Mouse (Mus musculus) limb, embryonic 12.5 days (tissue): ENCODE measurements around the gene Macrod2. TPM values are rescaled to one million over a fixed set of nuclear protein-coding genes. Genes with fewer than 3 reads are reported as not detected.
A peak's percentile ranks its signal among the peaks of the same experiment; 100 is the strongest.

Experiments used
- ATAC-seq: fragments of 200-750 bp; cut with Nextera tagmentation; 2 replicates; pipeline ENCODE4 v1.8.0; 2017; ENCODE audit warnings: low read depth, moderate TSS enrichment; ENCODE audit not compliant: insufficient number of reproducible peaks, insufficient read depth, low FRiP score, low TSS enrichment
- H3K27ac ChIP-seq: fragments of 300-500 bp; sonication (generic); 2 replicates; pipeline ENCODE4 v1.5.1; 2016; ENCODE audit warnings: mild to moderate bottlenecking, moderate library complexity
- H3K27me3 ChIP-seq: fragments of 300-500 bp; sonication (generic); 2 replicates; pipeline ENCODE4 v1.6.1; 2016; ENCODE audit warnings: mild to moderate bottlenecking, moderate library complexity
- H3K36me3 ChIP-seq: fragments of 300-500 bp; sonication (generic); 2 replicates; pipeline ENCODE4 v1.6.1; 2016; ENCODE audit warnings: mild to moderate bottlenecking, moderate library complexity
- H3K4me1 ChIP-seq: fragments of 300-500 bp; sonication (generic); replicated peaks from 2 replicates; pipeline ENCODE4 v1.6.1; 2016
- H3K4me2 ChIP-seq: fragments of 300-500 bp; sonication (generic); 2 replicates; pipeline ENCODE4 v1.6.1; 2016; ENCODE audit warnings: mild to moderate bottlenecking, moderate library complexity
- H3K4me3 ChIP-seq: fragments of 300-500 bp; sonication (generic); replicated peaks from 2 replicates; pipeline ENCODE4 v1.5.1; 2016; ENCODE audit warnings: mild to moderate bottlenecking
- H3K9ac ChIP-seq: fragments of 300-500 bp; sonication (generic); replicated peaks from 2 replicates; pipeline ENCODE4 v1.6.1; 2016; ENCODE audit warnings: mild to moderate bottlenecking, moderate library complexity
- H3K9me3 ChIP-seq: fragments of 300-500 bp; sonication (generic); 2 replicates; pipeline ENCODE4 v1.6.1; 2016; ENCODE audit warnings: mild to moderate bottlenecking, moderate library complexity
- WGBS: fragments of 180-500 bp; shearing (Covaris S2); methylation state at CpG from one replicate; pipeline ENCODE4 v1.1.7; 2016; 5-methylcytosine and 5-hydroxymethylcytosine counted together
- polyA plus RNA-seq: library from polyadenylated mRNA; unstranded; fragments of >200 nt; fragmentation: Nextera tagmentation; extraction: Ambion mirVana; gene quantifications from 2 replicates; pipeline ENCODE4 v1.2.1, GENCODE M21; 2016

Macrod2 gene
- polyA plus RNA-seq, 1 experiment from 2014 or later: 37.2 TPM

DNA sequence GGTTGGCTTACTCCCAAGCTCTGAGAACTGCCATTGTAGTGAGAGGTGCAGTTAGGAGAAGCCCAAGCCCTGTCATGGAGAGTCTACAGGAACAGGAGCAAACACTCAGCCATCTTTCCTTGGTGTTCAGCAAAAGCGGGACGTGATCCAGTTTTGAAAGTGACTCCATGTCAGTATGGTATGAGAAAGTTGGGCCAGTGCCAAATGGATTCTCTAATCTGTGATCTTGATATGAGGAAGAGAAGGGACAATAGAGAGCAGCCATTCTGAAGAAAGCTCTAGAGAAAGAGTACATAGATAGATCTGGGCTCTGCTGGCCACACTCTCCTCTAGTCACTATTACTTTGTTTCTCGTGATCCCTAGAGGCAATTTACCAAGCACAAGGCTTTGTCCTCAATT lies 2006.2 kb downstream of the Macrod2 start:
- Histone ChIP-seq H3K4me3 (no peak overlapping the region), H3K27ac (no peak overlapping the region), H3K4me2 (no peak overlapping the region), H3K4me1 (no peaks in the 10 kb centered on the region), H3K9ac (no peak overlapping the region), H3K36me3 (no peaks in the 10 kb centered on the region), H3K27me3 (no peaks in the 10 kb centered on the region), H3K9me3 (no peaks in the 10 kb centered on the region)
- ATAC-seq: no peak
- 91% methylated on average over 3 of the region's 3 CpGs for WGBS

DNA sequence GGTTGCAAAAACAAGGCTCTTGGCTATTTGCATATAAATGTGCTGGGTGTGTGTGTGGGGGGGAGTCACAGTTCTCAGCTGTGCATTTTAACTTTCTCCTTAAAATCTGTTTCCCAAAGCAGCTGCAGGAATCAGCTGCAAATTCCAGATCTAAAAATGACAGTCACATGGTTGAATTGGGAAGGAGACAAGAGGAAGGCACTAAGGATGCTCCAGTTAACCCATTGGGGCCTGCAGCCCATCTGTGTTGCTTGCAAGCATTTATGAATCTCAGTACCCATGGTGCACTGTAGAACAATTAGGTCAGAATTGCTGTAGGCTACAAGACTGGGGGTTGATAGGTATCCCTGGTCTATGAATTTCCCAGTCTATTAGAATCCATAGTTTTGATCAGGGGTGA lies 2008.3 kb downstream of the Macrod2 start:
- Histone ChIP-seq H3K9me3 (no peaks in the 10 kb centered on the region), H3K27me3 (no peaks in the 10 kb centered on the region), H3K4me2 (no peak overlapping the region), H3K4me3 (no peak overlapping the region), H3K36me3 (no peaks in the 10 kb centered on the region), H3K27ac (no peak overlapping the region), H3K9ac (no peak overlapping the region), H3K4me1 (no peaks in the 10 kb centered on the region)
- no peak for ATAC-seq

DNA sequence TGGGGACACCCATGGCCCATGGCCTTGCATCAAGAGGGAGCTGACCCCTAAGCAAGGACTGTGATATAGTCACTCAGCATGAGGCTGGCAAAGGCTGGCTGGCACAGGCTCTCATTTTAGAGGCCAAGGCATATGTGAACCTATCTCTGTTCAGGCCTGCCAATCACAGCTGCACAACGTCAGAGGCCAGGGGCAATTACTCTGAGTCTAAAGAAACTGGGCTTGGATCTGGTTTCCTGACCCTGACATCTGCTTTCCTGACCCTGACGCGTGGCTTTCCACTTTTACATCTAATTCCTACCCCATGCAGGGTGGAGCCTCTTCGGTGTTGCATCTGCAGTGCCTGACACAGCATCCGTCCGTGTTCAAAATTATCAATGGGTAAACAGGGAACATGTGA lies 2009.2 kb downstream of the Macrod2 start:
- WGBS: 25% methylated on average over 6 of the region's 6 CpGs
- Histone ChIP-seq H3K4me3 (no peak overlapping the region), H3K4me1 (no peaks in the 10 kb centered on the region), H3K4me2 (no peak overlapping the region), H3K9ac (no peak overlapping the region), H3K36me3 (no peaks in the 10 kb centered on the region), H3K27ac (no peak overlapping the region), H3K9me3 (no peaks in the 10 kb centered on the region), H3K27me3 (no peaks in the 10 kb centered on the region)
- 0 out of 2 replicates have a peak, but pooled peaks have one; percentile 58 for ATAC-seq

DNA sequence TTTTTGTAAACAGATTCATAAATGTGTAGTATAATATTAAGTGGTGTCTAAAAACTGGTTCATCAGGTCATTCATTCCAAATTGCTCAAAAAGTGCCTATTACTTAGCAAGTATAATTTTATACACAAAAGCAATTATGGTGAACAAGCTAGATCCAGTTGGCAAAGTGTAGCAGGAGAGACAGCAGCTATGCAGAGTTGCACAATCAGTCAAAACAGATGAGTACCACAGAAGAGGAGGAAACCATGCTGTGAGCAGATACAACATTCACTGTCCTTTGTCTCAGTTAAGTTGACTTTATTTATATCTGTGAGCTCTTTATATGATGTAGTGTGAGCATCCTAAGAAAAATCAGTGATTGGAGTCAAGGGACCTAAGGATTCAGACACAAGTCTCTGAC lies 2012.2 kb downstream of the Macrod2 start:
- no peaks in the 10 kb centered on the region for H3K27me3 ChIP-seq
- no peak overlapping the region for H3K4me2 ChIP-seq
- no peak overlapping the region for H3K9ac ChIP-seq
- H3K9me3 ChIP-seq: no peaks in the 10 kb centered on the region
- H3K4me1 ChIP-seq: no peaks in the 10 kb centered on the region
- H3K27ac ChIP-seq: no peak overlapping the region
- ATAC-seq: no peak
- H3K36me3 ChIP-seq: no peaks in the 10 kb centered on the region
- no peak overlapping the region for H3K4me3 ChIP-seq

DNA sequence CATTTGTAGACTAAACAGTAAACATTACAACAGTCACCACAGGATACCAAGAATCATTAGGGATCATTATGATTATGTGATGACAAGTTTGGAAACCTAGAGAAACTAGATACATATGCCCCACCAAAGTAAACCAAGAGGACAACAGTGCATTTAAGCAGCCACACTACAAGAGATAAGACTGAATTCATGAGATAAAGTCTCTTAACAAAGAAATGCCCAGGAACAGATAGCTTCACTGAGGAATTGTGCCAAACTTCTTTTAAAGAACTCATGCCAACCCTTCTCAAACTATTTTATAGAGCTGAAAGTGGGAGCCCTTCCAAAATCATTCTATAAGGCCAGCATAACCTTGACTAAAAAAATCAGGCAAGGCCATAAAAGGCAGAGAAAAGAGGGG lies 2015.0 kb downstream of the Macrod2 start:
- H3K36me3 ChIP-seq: no peaks in the 10 kb centered on the region
- ATAC-seq: no peak
- H3K9me3 ChIP-seq: no peaks in the 10 kb centered on the region
- H3K27me3 ChIP-seq: no peaks in the 10 kb centered on the region
- H3K4me3 ChIP-seq: no peak overlapping the region
- no peak overlapping the region for H3K9ac ChIP-seq
- H3K4me1 ChIP-seq: no peaks in the 10 kb centered on the region
- no peak overlapping the region for H3K4me2 ChIP-seq
- no peak overlapping the region for H3K27ac ChIP-seq

DNA sequence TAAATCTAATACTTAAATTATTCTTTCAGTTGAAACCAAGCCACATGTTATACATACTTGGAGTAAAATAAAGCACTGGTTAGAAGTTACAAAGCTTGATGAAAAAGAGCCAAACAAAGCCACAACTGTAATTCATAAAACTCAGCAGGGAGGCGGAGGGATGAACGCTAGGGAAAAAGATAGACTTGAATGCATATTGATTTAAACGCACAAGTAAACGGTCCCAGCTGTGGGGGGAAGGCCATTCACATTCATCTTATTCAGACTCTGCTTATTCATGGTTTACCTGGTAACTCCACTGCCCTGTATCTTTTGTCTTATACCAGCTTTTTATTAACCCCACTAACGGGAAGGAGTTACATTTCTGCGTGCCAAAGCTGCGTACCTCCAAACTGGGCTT lies 2038.0 kb downstream of the Macrod2 start:
- no peak overlapping the region for H3K4me2 ChIP-seq
- no peaks in the 10 kb centered on the region for H3K36me3 ChIP-seq
- 0 out of 2 replicates have a peak, but pooled peaks have one; percentile 26 for ATAC-seq
- H3K9me3 ChIP-seq: no peaks in the 10 kb centered on the region
- no peak overlapping the region for H3K4me3 ChIP-seq
- no peak overlapping the region for H3K27ac ChIP-seq
- no peak overlapping the region for H3K9ac ChIP-seq
- no peaks in the 10 kb centered on the region for H3K27me3 ChIP-seq
- 52% methylated on average over 7 of the region's 7 CpGs for WGBS
- H3K4me1 ChIP-seq: 0 out of 2 replicates have a peak, but pooled peaks cover 4% of the 10 kb centered on the region

DNA sequence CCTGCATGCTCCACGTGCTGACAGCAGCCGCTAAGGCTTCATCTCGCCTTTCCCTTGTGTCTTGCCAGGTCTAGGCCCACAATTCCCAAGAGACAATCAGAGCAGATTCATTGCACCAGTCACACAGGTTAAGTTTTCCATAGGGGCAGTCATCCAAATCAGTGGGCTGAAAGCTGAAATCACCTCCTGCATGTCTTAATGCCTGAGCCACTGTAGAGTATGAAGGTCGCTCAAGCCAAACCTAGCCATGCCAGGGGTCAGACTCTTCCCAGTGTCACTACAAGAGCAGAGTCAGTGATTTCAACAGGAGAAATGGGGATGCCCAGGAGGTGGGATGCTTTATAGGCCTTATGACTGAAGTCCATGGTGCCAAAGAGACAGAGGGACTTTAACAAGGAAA lies 2039.6 kb downstream of the Macrod2 start:
- Histone ChIP-seq H3K9me3 (no peaks in the 10 kb centered on the region), H3K36me3 (no peaks in the 10 kb centered on the region), H3K4me1 (0 out of 2 replicates have a peak, but pooled peaks cover 4% of the 10 kb centered on the region), H3K9ac (no peak overlapping the region), H3K27me3 (no peaks in the 10 kb centered on the region), H3K4me2 (no peak overlapping the region), H3K27ac (no peak overlapping the region), H3K4me3 (no peak overlapping the region)
- no peak for ATAC-seq
- 84% methylated on average over 4 of the region's 4 CpGs for WGBS

DNA sequence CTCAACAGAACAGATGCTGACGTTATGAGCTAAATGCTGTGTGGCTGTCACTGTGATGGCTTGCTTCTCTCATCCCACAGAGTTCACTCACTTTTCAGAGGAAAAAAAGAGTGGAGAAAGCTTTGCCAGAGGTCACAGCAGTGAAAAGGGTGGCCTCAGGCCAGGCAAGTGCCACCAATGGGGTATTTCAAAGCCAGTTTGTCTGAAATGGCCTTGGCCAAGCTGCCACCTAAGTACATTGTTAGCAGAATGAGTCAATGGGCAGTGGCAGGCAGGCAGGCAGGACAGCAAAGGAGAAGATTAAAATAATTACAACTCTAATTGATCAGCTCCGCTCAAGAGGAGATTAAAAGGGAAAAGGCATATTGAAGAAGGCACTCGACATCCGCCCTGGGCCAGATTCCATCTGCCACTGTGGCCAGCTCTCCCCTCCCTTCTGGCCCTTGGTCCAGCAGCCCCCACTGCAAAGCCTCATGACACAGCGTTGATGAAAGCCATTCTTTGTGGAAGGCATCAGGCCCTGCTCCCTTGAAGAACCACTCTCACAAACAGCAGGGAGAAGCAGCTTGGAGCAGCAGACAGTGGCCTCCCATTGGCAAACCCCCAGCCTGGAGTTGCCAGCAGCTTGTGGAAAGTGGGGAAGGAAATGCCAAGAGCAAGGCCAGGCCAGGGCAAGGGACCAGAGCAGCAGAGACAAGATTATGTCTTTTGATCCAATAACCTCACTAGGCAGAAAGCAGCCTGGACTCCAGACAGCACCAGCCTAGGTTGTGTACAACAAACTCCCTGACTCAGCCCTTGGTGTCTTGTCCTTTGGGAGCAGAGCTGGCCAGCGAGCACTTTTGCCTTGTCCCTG lies 2042.7 kb downstream of the Macrod2 start:
- Histone ChIP-seq H3K4me2 (no peak overlapping the region), H3K27me3 (no peaks in the 10 kb centered on the region), H3K27ac (no peak overlapping the region), H3K9me3 (no peaks in the 10 kb centered on the region), H3K9ac (no peak overlapping the region), H3K4me3 (no peak overlapping the region), H3K36me3 (no peaks in the 10 kb centered on the region), H3K4me1 (0 out of 2 replicates have a peak, but pooled peaks cover 4% of the 10 kb centered on the region)
- no peak for ATAC-seq
- 72% methylated on average over 6 of the region's 6 CpGs for WGBS

Other genes starting within 250 kb of the Macrod2 start
- gene Gm17374, start 243.3 kb upstream of the Macrod2 start, polyA plus RNA-seq: not detected in 2 replicates
- gene Esf1, start 224.7 kb upstream of the Macrod2 start, polyA plus RNA-seq: 34.1 and 35.9 TPM in 2 replicates
- 32.0 and 32.4 TPM in 2 replicates for gene Ndufaf5, start 224.7 kb upstream of the Macrod2 start, polyA plus RNA-seq
- gene Sel1l2, start 5.6 kb upstream of the Macrod2 start, polyA plus RNA-seq: not detected in 2 replicates